ENCODE assay signal across 20 mouse cellular contexts in genomic region chr14:32638485-32638884, GRCm38 (mm10). TPM values are rescaled to one million over a fixed set of nuclear protein-coding genes. Genes with fewer than 3 reads are reported as not detected.
DNase-seq lines count a peak whose midpoint lies in the region; ATAC-seq lines count a peak whose summit lies in the region.
"Had no signal": no experiment of that assay in that cellular context is flagged by ENCODE, and none has a peak within 500 bp of the region (broad histone marks: within the 10 kb centered on the region; RNA-seq: fewer than 3 reads in every experiment).

No protein-coding gene starts in this region.

- intact Hi-C loops in heart, postnatal 14 days (cut with DNase I): no loop called here

- DNase-seq in heart, adult 11 months: peak; percentile 43
- no peak for DNase-seq in heart, postnatal 14 days
- DNase-seq in adrenal gland, adult 8-10 months: no peak
- no peak for DNase-seq in cerebellum, adult 11 months
- DNase-seq: adrenal gland, postnatal 10 days; adrenal gland, postnatal 25 days; B cell, adult 2 months; cerebellum, adult 11-12 months; cerebellum, adult 2 months; cerebellum, adult 9-10 months; cerebellum, postnatal 10 days; cerebellum, postnatal 25 days; forebrain, postnatal 0 days had no signal

- peak; percentile 86 for ATAC-seq in granulocyte monocyte progenitor cell, adult 5-6 weeks (replicated peaks; ENCODE audit: poor library complexity, severe bottlenecking)
- ATAC-seq: activated CD4-positive, CD25-positive, alpha-beta regulatory T cell, adult 4 months; CD4-positive, CD25-positive, alpha-beta regulatory T cell, adult 4 months; forebrain, embryonic 13.5 days; forebrain, embryonic 15.5 days; forebrain, postnatal 0 days; Patski had no signal

RNA-seq across cellular contexts. Expression of gene Prrxl1, which starts 39.3 kb away (rescaled TPM):
- not detected for total RNA-seq in heart, postnatal 14 days (2021)
- not detected in 2 replicates for total RNA-seq in granulocyte monocyte progenitor cell, adult 5-6 weeks (2014; fragmentation: Nextera tagmentation)
- not detected in 2 replicates for total RNA-seq in granulocyte monocyte progenitor cell, adult 5-6 weeks (2017)
- 1 to 10 TPM; 2.6 to 5.4 (median 4.2) TPM for total RNA-seq in adrenal gland, adult 8-10 months (2022)
- total RNA-seq: CH12.LX had no signal

RNA-seq across cellular contexts. Expression of gene 3425401B19Rik, which starts 46.6 kb away (rescaled TPM):
- 10 to 100 TPM; 82.3 to 85.2 TPM for total RNA-seq in heart, postnatal 14 days (2021)
- total RNA-seq in granulocyte monocyte progenitor cell, adult 5-6 weeks (2014; fragmentation: Nextera tagmentation): not detected in 2 replicates
- total RNA-seq in granulocyte monocyte progenitor cell, adult 5-6 weeks (2017): not detected in 2 replicates
- total RNA-seq in adrenal gland, adult 8-10 months (2022): under 1 TPM in 1 of 4 experiments, not detected in 3; 0.05 TPM
- total RNA-seq: forebrain, postnatal 0 days had no signal

Comparison
In these comparisons a context has a peak if more than half of its experiments do, and no peak if none do; other contexts are left out.
1. RNA of gene 3425401B19Rik, which starts 46.6 kb away (total RNA-seq): 82.3 to 85.2 TPM in heart, postnatal 14 days; 0.05 TPM in adrenal gland, adult 8-10 months and not detected in granulocyte monocyte progenitor cell, adult 5-6 weeks; every median in the first group is over 10 times any median in the second.